Mouse (Mus musculus) embryonic facial prominence, embryonic 10.5 days (tissue): ENCODE measurements at regions not wholly inside any gene's neighbourhood (a gene's known extent, or its start where the extent isn't known, plus 50 kb on each side); places are given as distances from the start of the nearest gene placed in this dataset.

Experiments
- DNase-seq: peaks from one replicate; pipeline ENCODE4 v3.0.0-alpha.2; 2017; ENCODE audit warnings: low spot score
- H3K27ac ChIP-seq: fragments of 300-500 bp; sonication (generic); replicated peaks from 2 replicates; pipeline ENCODE4 v1.5.1; 2016; ENCODE audit warnings: mild to moderate bottlenecking
- H3K27me3 ChIP-seq: fragments of 300-500 bp; sonication (generic); replicated peaks from 2 replicates; pipeline ENCODE4 v1.6.1; 2016; ENCODE audit warnings: low read depth, mild to moderate bottlenecking; ENCODE audit not compliant: poor library complexity, severe bottlenecking
- H3K36me3 ChIP-seq: fragments of 300-500 bp; sonication (generic); replicated peaks from 2 replicates; pipeline ENCODE4 v1.6.1; 2016; ENCODE audit warnings: mild to moderate bottlenecking, moderate library complexity
- H3K4me1 ChIP-seq: fragments of 300-500 bp; sonication (generic); 2 replicates; pipeline ENCODE4 v1.6.1; 2016
- H3K4me3 ChIP-seq: fragments of 300-500 bp; sonication (generic); 2 replicates; pipeline ENCODE4 v1.5.1; 2016; ENCODE audit warnings: mild to moderate bottlenecking, moderate library complexity
- H3K9me3 ChIP-seq: fragments of 300-500 bp; sonication (generic); 2 replicates; pipeline ENCODE4 v1.6.1; 2016; ENCODE audit warnings: mild to moderate bottlenecking
- WGBS: fragments of 180-500 bp; shearing (Covaris S2); methylation state at CpG from one replicate; pipeline ENCODE4 v1.1.7; 2016; 5-methylcytosine and 5-hydroxymethylcytosine counted together

DNA sequence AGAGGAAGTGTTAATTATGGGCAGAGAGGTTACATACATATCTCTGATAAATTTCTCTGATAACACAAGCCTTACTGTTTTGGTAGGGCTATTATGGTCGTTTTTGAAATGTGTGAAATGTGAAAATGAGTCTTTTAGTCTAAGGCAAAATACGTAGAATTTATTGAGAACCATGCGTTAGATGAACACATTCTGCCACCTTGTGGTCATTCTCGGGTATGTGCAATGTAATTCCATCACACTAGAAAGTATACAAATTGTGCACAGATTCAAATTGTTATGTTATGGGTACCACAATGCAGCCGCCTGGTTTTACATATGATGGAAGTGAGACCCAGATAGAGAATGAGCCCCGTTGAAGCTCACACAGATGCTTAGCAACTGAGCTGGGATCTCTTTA lies 138.7 kb downstream of the Cdr1 start:
- no peaks in the 10 kb centered on the region for H3K4me1 ChIP-seq
- DNase-seq: peak; percentile 8
- H3K27me3 ChIP-seq: no peaks in the 10 kb centered on the region
- no peaks in the 10 kb centered on the region for H3K9me3 ChIP-seq
- no peaks in the 10 kb centered on the region for H3K36me3 ChIP-seq
- no peak overlapping the region for H3K27ac ChIP-seq
- 15% methylated on average over 6 of the region's 6 CpGs for WGBS
- H3K4me3 ChIP-seq: no peak overlapping the region

DNA sequence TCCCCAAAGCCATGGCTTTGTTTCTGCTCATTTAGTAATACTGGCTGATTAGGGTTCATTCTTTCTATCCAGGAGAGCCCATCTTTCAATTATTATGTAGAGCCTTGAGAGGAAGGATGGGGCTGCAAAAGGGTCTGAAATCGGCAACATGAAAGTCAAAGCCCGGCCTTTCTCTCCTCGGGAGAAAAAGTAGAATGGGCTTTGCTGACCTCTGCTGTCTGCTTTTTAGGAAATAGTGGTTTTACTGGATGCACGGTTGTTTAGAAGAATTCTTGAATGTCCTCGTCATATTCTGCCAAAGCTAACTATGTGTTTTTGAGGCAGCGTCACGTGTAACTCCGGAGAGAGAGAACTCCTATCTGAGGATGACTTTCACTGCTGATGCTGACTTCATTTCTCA lies 142.2 kb downstream of the Cdr1 start:
- 55% methylated on average over 8 of the region's 8 CpGs for WGBS
- no peaks in the 10 kb centered on the region for H3K9me3 ChIP-seq
- H3K4me3 ChIP-seq: no peak overlapping the region
- H3K27ac ChIP-seq: no peak overlapping the region
- no peaks in the 10 kb centered on the region for H3K27me3 ChIP-seq
- no peaks in the 10 kb centered on the region for H3K36me3 ChIP-seq
- no peaks in the 10 kb centered on the region for H3K4me1 ChIP-seq
- no peak for DNase-seq
